Mouse (Mus musculus): ENCODE data around the gene Mob3c.

The Mob3c gene

DNA sequence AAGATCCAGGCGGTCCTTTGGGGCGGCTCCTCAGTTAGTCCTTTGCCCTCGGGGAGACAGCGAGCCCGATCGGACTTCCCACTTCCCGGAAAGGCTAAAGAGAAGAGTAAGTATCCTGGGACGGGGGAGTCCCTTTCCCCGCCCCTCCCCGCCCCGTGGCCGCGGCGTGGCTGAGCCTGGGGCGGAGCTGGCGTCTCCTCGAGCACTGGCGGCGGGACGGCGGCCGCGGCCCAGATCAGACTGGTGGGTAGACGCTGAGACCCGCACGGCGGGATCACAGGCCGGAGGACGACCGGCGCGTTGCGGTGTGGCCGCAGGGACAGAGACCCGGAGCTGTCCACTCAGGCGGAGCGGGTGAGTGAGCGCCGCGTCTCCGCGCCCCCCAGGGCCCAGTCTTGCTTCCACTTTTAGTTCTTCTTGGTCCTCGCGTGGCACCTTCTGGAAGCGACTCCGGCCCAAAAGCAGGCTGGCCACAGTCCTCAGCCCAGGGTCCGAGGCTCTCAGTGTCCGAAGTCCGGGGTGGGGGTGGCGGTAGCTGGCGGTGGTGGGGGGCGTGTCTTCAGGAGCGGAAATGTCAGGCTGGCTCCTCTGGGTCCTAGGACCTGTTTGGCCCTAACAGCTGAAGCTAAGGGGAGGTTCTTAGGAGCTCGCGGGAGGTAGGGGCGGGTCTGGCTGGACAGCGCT, at the start of gene Mob3c:
Mob3c (plus strand) TSS at position 205 of the 684 bp plus-strand sequence.
- DNase-seq (ENCODE audit: low read depth): peak; percentile 66

DNA sequence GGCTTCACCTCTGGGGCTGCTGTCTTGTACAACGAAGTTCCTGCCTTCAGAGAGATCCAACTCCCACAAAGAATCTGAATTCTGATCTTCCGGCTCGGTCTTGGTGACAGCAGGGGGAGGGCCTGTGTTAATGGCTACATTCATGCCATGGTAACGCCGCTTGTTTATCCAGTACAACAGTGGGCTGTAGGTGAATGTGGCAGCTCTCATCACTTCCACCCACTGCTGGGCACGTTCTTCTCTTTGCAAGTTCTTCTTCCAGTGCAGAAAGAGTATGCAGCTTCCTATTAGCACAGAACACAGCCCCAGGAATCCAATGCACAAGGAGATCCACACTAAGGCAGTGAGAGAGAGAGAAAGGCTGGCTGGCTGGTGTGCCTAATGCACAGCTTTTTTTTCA, 47.6 kb upstream of the Mob3c start:
- DNase-seq (ENCODE audit: low read depth): no peak

DNA sequence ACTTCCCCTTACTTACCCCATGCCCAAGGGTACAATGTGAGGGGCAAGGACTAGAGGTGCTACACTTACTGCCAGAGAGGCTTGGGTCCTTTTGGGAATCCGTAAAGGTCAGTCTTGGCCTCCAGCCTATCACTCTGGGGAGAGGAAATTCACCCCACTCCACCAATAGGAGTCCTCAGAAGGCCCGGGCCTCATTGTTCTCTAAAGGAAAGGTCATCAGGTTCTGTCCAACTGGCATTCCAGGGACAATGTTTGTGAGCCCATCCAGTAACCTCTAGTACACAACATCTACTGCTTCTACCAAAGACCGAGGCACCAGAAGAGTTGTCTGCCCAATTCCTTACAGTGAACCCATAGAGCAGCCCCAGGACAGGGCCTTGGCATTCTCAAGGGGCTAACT, 47.0 kb upstream of the Mob3c start, which contains the start of gene Tex38:
Tex38 (minus strand) TSS at position 101 of the 400 bp plus-strand sequence.
- DNase-seq (ENCODE audit: low read depth): no peak

DNA sequence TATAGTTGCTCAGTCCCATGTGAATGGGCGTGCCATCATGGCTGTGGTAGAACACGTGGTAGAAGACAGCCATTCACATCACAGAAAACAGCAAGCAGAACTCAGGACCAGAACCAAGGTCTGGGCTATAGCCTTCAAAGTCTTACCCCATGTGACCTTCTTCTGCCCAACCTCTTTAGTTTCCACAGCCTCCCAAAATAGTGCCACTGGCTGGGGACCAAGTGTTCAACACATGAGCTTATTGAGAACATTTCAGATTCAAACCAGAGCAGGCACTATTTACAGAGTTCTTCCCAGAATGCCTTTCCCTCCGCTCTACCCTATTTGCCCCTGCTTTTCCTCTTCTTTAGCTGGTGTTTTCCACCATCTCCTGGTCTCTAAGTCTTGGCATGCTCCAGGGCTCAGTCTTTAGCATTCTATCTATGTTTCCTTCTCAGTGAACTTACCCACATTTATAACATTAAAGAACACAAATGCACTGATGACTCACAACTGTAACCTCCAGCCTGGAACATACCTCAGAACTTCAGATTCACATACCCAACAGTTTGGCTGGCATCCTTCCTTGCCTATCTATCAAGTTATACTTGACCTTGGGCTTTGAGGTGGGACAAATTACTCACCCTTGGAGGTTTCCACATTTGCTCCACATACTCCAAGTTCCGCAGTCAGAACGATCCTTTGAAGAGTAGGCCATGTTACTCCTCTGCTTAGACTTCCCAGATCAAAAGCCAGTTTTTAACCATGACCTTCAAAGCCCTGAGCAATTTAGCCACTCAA, 45.7 kb upstream of the Mob3c start:
- DNase-seq (ENCODE audit: low read depth): no peak

DNA sequence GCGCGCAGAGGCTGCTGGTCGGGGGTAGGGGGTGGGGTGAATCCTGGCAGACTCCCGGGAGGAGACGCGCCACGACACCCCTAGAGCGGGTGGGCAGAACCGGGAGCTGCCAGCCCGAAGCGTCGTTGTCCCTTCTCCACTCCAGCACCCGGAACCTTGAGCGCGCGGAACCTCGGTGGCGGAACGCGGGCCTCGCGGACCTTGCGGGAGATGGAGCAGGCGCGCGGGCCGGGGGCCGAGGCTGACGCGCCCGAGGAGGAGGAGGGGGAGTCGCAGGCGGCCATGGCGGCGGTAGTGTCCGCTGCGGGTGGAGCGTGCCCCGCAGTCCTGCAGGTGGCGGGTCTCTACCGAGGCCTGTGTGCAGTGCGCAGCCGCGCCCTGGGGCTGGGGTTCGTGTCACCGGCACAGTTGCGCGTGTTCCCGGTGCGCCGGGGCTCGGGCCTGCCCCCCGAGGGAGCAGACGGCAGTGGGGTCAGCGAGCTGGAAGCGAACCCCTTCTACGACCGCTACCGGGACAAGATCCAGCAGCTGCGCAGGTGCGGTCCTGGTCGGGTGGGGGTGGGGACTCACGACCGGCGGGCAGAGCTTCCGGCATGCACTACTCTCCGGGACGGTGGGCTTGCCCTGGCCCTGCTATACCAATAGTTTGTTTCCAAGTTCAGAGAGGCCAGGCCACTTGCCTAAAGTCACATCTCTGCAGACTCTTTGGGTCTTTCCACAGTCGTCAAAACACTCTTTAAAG, 43.0 kb upstream of the Mob3c start, which contains the start of gene Atpaf1:
Atpaf1 (plus strand) TSS at position 44 of the 742 bp plus-strand sequence.
- DNase-seq (ENCODE audit: low read depth): peak; percentile 79

DNA sequence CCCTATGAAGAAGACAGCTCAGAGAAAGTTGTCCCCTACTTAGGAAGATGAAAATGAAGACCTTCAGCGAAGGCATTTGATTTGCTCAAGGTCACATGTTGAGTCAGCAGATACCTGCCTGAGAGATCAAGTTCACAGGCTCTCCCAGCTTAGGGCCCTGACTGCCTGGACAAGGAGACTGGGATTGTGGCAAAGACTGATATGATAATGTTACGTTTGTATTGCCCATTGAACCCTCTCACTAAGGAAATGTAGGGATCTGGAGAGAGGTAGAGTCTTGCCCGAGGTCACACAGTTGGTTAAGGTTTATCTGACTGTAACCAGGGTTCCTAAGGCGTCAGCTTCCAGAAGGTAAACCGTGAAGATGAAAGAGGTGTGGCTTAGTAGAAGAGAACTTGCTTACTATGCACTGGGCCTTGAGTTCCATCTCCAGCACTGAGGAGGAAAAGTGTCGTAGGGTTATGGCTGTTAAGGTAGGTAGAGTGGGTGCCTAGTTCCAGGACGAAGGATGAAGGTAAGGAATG, 42.3 kb upstream of the Mob3c start:
- peak; percentile 45 for DNase-seq (ENCODE audit: low read depth)

DNA sequence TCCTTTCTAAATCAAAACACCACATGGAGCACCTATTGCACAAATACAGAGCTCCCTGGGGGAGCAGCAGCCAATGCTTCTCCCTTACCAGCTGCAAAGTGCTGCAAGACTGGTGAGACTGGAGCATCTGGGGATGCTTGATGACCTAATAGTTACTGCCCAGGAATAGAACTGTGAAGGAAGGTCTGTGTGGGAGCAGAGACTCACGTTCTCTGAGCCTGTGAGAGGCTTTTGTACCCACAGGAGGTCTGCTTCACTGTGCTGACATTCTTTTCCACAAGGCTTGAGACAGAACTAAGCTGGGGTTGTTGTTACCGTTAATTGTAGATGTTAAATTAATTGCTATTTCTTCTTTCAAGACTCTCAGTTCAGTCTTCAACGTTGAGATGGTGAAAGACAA, 37.0 kb upstream of the Mob3c start:
- no peak for DNase-seq (ENCODE audit: low read depth)

DNA sequence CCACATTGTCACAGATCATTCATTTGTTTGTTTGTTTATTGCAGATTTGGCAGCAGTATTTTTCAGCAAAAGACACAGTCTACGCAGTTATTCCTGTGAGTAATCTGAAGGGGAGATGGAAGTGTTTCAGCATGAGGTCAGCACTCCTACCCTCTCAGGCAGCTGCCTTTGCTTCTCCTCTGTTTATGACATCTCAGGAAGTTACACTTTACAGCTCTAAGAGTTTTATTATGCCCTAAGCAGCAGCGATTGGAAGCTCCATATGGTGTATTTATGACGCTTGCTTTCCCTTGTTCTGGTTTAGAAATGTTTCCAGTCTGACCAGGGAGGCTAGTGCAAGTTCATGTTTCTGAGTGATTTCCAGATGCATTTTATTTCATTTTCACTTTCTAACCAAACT, 32.5 kb upstream of the Mob3c start:
- DNase-seq (ENCODE audit: low read depth): no peak

DNA sequence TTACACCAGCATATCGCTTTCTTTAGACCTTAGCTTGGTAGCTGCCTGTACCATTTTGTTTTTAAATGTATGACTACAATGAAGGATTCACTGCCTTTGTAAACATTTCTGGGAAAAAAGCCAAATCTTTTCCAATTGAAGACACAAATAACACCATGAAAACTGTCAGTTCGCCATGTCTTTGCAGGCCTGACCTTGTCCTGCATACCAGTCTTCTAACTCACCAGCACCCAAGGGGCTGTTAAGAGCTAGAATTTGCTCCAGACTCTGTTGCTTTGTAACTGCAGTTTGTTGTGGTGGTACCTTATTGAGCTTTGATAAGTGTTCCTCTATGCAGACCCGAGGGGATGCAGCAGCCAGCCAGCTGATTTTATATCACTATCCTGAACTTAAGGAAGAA, 27.9 kb upstream of the Mob3c start:
- DNase-seq (ENCODE audit: low read depth): no peak

DNA sequence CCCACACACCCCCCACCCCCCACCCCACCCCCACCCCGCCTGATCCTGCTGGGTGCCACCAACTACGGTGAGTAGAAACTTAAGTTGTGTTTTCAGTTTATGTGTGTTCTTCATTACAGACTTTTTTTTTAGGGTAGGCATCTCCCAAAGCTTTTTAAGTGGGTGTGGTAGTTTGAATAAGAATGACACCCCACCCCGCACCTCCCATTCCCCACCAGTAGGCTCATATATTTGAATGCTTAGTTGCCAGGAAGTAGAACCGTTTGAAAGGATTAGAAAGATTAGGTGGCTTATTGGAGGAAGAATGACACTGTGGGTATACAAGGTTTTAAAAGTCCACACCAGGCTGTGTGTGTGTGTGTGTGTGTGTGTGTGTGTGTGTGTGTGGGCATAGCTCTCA, 15.6 kb upstream of the Mob3c start:
- no peak for DNase-seq (ENCODE audit: low read depth)

DNA sequence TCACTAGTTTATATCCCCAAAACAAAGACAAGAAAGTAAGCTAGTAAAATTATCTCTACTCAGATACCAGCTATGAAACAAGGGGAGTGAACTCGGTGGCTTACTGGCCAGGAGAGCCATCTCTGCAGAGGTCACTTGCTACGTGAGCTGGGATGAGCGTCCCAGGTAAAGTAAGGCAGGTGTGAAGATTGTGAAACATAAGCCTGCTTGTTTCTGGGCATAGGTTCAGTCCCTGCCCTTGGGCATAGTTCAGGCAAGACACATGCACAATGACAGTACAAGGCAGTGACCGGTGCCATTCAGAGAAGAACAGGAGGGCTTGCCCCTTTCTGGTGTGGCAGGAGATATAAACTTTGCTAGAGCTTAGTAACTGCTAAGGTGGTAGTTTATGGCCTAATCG, 12.3 kb upstream of the Mob3c start:
- no peak for DNase-seq (ENCODE audit: low read depth)

DNA sequence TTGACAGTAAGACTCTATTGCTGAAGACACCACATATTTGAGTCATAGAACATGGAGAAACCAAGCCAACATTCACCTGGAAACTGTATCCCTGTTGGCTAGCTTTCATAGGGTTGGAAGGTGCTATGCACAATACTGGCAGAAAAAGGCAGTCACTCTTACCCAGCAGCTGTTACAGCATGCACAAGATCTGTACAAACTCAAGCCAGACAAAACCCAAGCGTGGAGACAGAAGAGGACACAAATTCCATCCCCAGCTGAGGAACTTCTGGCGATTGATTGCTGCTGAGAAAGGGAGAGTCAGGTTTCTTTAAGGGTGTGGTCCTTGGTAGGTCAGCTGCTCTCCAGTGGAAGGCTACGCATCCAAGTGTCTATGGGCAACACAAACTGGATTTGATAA, 7.7 kb upstream of the Mob3c start:
- DNase-seq (ENCODE audit: low read depth): no peak

DNA sequence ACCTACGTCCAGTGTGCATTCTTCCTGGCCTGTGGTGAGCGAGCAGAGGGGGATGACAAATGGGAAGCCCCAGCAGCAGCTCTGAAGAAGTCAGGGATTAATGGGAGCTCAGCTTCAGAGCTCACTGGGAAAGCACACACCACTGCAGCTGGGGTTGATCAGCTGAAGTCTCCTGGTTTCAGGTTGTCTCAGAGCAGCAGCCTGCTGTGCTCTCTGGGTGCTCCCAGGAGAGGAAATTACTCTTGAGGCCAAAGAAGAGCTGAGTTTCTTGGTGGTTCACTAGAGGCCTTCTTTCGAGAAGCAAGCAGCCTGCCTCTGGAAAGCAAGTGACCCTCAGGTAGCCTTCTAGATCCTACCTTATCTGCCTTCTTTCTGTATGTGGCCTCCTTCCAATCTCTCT, 6.9 kb upstream of the Mob3c start:
- DNase-seq (ENCODE audit: low read depth): no peak

DNA sequence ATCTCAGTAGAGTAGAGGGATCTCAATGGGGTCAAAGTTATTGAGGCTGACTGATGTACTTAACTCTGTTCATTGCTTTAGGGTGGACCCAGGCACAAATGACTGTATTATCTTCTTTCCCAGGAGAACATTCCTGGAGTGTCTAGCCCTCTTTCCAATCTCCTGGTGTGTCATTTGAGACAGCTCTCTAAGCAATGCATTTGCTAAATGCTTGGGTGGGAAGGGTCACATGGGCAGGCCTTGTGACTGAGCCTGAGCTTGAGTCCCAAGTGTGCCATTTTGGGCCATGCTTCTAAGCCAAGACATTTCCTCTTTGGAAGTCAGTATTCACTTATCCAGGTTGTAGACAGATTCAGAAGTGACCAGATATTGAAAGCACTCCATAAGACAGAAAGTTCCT, 6.5 kb upstream of the Mob3c start:
- DNase-seq (ENCODE audit: low read depth): no peak

DNA sequence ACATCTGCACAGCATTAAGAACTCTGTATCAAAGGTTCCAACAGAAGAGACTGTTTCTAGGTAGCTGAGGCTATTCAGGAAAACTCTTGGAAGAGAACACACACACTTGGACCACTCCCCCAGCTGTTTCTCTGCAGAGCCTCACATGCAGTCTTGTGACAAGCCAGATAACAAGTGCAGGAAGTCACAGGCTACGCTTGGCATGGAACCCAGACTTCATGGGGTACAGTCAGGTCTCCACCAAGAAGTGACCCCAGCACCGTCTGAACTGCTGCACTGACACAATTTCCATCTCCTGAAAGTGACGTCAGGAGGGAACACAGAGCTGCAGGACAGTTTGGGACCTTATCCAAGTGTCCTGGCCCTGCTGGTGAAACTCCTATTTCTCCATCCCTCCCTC, 6.0 kb upstream of the Mob3c start:
- no peak for DNase-seq (ENCODE audit: low read depth)

DNA sequence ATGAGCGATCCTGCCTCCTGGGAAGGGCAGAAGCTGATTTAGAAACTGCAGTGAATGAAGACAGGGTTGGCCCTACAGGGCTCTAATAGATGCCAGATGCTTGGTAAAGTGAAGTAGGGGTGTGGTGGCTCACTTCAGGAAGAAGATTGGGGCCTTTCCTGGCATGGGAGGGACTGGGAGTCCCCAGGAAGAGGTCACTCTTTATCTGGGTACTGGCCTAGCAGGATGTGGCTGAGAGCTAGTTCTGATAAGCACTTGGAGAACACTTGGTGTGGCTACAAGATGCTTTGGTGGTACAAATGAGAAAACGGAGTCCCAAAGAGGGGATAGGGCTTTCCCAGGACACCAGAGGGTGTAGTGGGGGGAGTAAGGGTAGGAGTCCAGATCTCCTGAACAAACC, 3.7 kb upstream of the Mob3c start:
- no peak for DNase-seq (ENCODE audit: low read depth)

DNA sequence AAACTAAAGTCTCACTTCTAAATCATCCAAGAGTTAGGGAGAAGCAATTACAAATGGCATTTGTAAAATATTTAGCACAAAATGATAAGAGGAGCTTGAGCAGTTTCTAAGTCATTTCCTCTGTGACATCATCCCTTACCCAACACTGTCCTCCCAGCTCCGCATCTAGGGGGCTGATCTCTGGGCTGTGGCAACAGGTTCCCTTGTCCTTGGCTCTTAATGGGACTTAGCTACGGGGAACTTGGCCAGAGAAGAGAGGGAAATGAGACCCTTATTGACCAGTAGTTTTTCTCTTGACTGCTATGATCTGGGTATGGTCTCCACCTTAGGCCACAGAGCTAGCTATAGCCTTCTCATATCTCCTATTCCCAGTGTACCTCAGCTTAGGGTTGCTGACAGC, 2.6 kb upstream of the Mob3c start:
- DNase-seq (ENCODE audit: low read depth): no peak

DNA sequence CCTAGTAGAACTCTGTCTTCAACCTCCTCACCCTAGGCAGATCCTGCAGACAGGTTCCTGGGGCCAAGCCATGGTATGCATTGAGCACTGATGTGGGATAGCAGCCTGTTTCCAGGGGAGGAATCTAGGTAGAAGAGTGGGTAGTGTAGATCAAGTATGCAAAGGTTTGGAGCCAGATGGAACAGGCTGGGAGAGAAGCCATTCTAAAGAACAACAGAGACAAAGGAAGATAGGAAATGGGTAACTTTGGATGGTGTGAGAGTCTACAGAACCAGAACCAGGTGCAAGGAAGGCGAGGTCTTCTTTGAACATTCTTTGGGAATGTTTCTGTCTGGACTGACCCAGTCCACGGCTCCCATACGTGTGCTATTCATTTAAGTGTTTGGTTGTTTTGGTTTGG, 826 bp upstream of the Mob3c start:
- DNase-seq (ENCODE audit: low read depth): no peak

DNA sequence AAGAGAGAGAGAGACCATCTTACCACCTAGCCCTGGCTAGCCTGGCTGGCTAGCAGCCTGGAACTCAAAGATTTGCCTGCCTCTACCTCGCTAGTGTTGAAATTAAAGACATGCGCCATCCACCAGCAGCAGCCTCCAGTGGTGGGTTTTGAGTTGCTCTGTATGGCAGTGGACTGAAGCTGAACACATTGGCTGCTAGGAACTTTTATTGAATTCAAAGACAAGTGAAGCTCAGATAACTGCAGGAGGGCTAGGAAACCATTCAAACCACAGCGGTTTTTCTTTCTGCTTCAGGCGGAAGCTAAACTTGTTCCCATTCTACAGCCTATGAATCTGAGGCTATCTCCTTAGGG, 381 bp upstream of the Mob3c start:
- DNase-seq (ENCODE audit: low read depth): no peak

DNA sequence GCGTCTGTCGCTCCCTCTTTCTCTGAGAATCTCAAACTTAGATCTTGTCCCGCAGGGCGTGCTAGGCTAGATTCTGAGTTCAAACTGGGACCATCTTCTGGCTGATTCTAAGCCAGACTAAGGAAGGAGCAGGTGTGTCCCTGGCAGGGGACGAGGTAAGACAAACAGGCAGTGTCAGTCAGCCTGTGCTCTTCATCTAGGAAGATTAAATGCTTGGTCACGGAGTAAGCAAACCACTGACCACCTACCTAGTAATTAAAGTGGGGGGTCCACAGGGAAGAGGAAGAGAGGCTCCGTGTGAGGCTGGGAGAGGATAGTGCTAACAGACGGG, 645 bp downstream of the Mob3c start:
- no peak for DNase-seq (ENCODE audit: low read depth)

DNA sequence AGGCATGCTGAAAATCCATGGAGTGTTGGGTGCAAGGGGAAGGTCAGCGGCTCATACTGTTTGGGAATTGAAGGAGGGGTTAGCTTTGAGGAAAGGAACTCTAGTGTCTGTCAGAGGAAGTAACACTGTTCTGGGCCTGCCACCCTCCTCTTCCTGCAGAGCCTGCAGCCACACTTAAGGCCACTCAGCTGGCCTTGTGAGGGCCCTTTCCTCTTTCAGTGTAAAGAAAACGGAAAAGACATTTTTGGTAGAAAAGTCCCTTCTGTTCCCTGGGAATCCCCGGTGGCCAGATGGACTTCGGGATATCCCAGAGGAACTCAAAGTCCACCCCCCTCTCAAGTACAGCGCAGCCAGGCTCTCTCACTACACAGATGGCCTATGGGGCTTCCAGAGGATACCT, 2.6 kb downstream of the Mob3c start:
- DNase-seq (ENCODE audit: low read depth): no peak

DNA sequence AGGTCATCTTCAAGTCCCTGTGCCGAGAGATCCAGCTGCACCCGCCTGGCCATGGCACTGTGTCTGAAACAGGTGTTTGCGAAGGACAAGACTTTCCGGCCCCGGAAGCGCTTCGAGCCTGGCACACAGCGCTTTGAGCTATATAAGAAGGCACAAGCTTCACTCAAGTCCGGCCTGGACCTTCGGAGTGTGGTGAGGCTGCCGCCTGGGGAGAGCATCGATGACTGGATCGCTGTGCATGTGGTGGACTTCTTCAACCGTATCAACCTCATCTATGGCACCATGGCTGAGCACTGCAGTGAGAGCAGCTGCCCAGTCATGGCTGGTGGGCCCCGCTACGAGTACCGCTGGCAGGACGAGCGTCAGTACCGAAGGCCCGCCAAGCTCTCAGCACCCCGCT, 3.3 kb downstream of the Mob3c start:
- DNase-seq (ENCODE audit: low read depth): no peak

DNA sequence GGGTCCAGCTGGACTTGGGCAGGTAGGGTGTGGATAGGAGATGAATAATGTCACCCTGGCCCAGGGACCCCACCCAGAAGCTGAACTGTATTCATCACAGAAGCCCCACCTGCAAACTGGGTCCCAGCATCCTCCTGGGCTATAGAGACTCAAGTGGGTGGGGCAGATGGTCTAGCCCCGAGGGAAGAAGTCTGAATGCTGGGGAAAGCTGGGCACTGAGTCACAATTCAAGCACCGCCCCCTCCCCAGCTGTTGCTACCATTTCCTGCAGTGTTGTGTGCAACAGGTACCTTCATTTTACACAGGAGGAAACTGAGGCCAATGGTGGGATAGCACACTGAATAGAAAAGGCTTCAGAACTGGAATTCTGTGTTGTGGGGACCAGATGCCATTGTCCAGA, 4.1 kb downstream of the Mob3c start:
- DNase-seq (ENCODE audit: low read depth): no peak
